Mouse (Mus musculus) CH12.LX (cell line): ENCODE measurements at regions not wholly inside any gene's neighbourhood (a gene's known extent, or its start where the extent isn't known, plus 50 kb on each side); places are given as distances from the start of the nearest gene placed in this dataset.

Source experiments
- DNase-seq: peaks from one replicate; pipeline ENCODE4 v3.0.0-alpha.2; 2013; ENCODE audit errors: extremely low read depth
- H3K27ac ChIP-seq: 2 replicates; pipeline ENCODE4 v1.5.1; 2012; ENCODE audit warnings: low read depth, mild to moderate bottlenecking, control low read depth, moderate library complexity; ENCODE audit not compliant: insufficient read depth
- H3K27me3 ChIP-seq: replicated peaks from 2 replicates; pipeline ENCODE3; 2012; ENCODE audit warnings: inconsistent platforms
- H3K36me3 ChIP-seq, 2 experiments: replicated peaks in 1 of 2; 2 replicates each; pipeline versions ENCODE3 to v1.6.1; 2012; ENCODE audit warnings: inconsistent platforms in 1 of 2, low read length in 1 of 2, mild to moderate bottlenecking in 1 of 2, mixed read lengths in 1 of 2, moderate library complexity in 1 of 2; ENCODE audit not compliant: control insufficient read depth in 1 of 2, insufficient read depth in 1 of 2
- H3K4me1 ChIP-seq, 2 experiments: 2 replicates each; pipeline ENCODE4 v1.6.1; 2012; ENCODE audit warnings: inconsistent platforms in 1 of 2, moderate library complexity in 1 of 2; ENCODE audit not compliant: insufficient read depth in 2 of 2, control insufficient read depth in 1 of 2
- H3K4me2 ChIP-seq: 2 replicates; pipeline ENCODE4 v1.6.1; 2012; ENCODE audit warnings: low read depth, mild to moderate bottlenecking, control low read depth; ENCODE audit not compliant: poor library complexity, insufficient read depth, severe bottlenecking
- H3K4me3 ChIP-seq, 3 experiments: fragments of 150-350 bp in 1 of 3; sonication (generic) in 1 of 3; replicated peaks in 1 of 3; 2 replicates each; pipeline versions ENCODE3 to v1.5.1; 2011 to 2012; ENCODE audit warnings: low read depth in 2 of 3, low read length in 2 of 3, mild to moderate bottlenecking in 2 of 3, moderate library complexity in 2 of 3, control low read depth in 1 of 3, improper control_type of control experiment in 1 of 3, inconsistent platforms in 1 of 3, mixed read lengths in 1 of 3; ENCODE audit not compliant: poor library complexity in 1 of 3
- H3K79me2 ChIP-seq: replicated peaks from 2 replicates; pipeline ENCODE4 v1.6.1; 2012; ENCODE audit warnings: mild to moderate bottlenecking, moderate library complexity; ENCODE audit not compliant: control insufficient read depth, poor library complexity, insufficient read depth, severe bottlenecking; ENCODE audit errors: extremely low read depth
- H3K9ac ChIP-seq: 2 replicates; pipeline ENCODE4 v1.6.1; 2012; ENCODE audit warnings: low read depth, mild to moderate bottlenecking, control low read depth, moderate library complexity; ENCODE audit not compliant: insufficient read depth
- H3K9me3 ChIP-seq: replicated peaks from 2 replicates; pipeline ENCODE3; 2012; ENCODE audit warnings: low read length, inconsistent platforms, mixed read lengths
- CHD1 ChIP-seq: IDR thresholded peaks from 2 replicates; pipeline ENCODE4 v1.6.1; 2012; ENCODE audit warnings: low read depth, low read length, improper control_type of control experiment, inconsistent platforms
- CTCF ChIP-seq, 2 experiments: IDR thresholded peaks in 1 of 2; conservative IDR thresholded peaks in 1 of 2; 2 replicates each; pipeline ENCODE4 v1.5.1; 2011 to 2012; ENCODE audit warnings: low read depth in 2 of 2, low read length in 2 of 2, improper control_type of control experiment in 1 of 2, inconsistent platforms in 1 of 2, mild to moderate bottlenecking in 1 of 2, moderate library complexity in 1 of 2
- EP300 ChIP-seq: IDR thresholded peaks from 2 replicates; pipeline ENCODE4 v1.6.1; 2011; ENCODE audit warnings: low read length, improper control_type of control experiment
- GABPA ChIP-seq: IDR thresholded peaks from 2 replicates; pipeline ENCODE4 v1.6.1; 2012; ENCODE audit warnings: low read depth, low read length, improper control_type of control experiment, inconsistent platforms; ENCODE audit not compliant: insufficient replicate concordance
- JUN ChIP-seq: IDR thresholded peaks from 2 replicates; pipeline ENCODE4 v1.6.1; 2011; ENCODE audit warnings: low read depth, mild to moderate bottlenecking, low read length, improper control_type of control experiment, moderate library complexity; ENCODE audit not compliant: insufficient read depth
- JUND ChIP-seq: conservative IDR thresholded peaks from 2 replicates; pipeline ENCODE4 v1.6.1; 2011; ENCODE audit warnings: low read depth, low read length, improper control_type of control experiment
- KAT2A ChIP-seq: IDR thresholded peaks from 2 replicates; pipeline ENCODE4 v1.6.1; 2012; ENCODE audit warnings: low read length, improper control_type of control experiment, inconsistent platforms; ENCODE audit not compliant: insufficient replicate concordance
- MAFK ChIP-seq: IDR thresholded peaks from 2 replicates; pipeline ENCODE4 v1.6.1; 2011; ENCODE audit warnings: low read length, improper control_type of control experiment; ENCODE audit not compliant: insufficient replicate concordance
- MXI1 ChIP-seq: IDR thresholded peaks from 2 replicates; pipeline ENCODE4 v1.6.1; 2011; ENCODE audit warnings: mild to moderate bottlenecking, low read depth, low read length, improper control_type of control experiment
- MYC ChIP-seq: IDR thresholded peaks from 2 replicates; pipeline ENCODE4 v1.6.1; 2011; ENCODE audit warnings: low read depth, mild to moderate bottlenecking, improper control_type of control experiment, low read length
- NELFE ChIP-seq: IDR thresholded peaks from 2 replicates; pipeline ENCODE4 v1.6.1; 2011; ENCODE audit warnings: low read depth, low read length, improper control_type of control experiment
- PAX5 ChIP-seq: IDR thresholded peaks from 2 replicates; pipeline ENCODE4 v1.6.1; 2012; ENCODE audit warnings: low read length, inconsistent platforms, mixed read lengths
- POLR2A ChIP-seq: IDR thresholded peaks from 2 replicates; pipeline ENCODE4 v1.6.1; 2011; ENCODE audit warnings: low read depth, mild to moderate bottlenecking, improper control_type of control experiment, low read length
- POLR2AphosphoS2 ChIP-seq: IDR thresholded peaks from 2 replicates; pipeline ENCODE4 v1.6.1; 2011; ENCODE audit warnings: low read depth, low read length, improper control_type of control experiment
- RAD21 ChIP-seq: IDR thresholded peaks from 2 replicates; pipeline ENCODE4 v1.6.1; 2011; ENCODE audit warnings: low read depth, mild to moderate bottlenecking, low read length, improper control_type of control experiment, moderate library complexity
- RCOR1 ChIP-seq: conservative IDR thresholded peaks from 2 replicates; pipeline ENCODE4 v1.6.1; 2012; ENCODE audit warnings: low read depth, mild to moderate bottlenecking, inconsistent platforms, low read length, improper control_type of control experiment
- TCF12 ChIP-seq: IDR thresholded peaks from 2 replicates; pipeline ENCODE4 v1.6.1; 2014; ENCODE audit warnings: low read depth, mild to moderate bottlenecking, inconsistent platforms, low read length, improper control_type of control experiment
- USF2 ChIP-seq: conservative IDR thresholded peaks from 2 replicates; pipeline ENCODE4 v1.6.1; 2011; ENCODE audit warnings: low read depth, low read length, improper control_type of control experiment
- ZMIZ1 ChIP-seq: IDR thresholded peaks from 2 replicates; pipeline ENCODE4 v1.6.1; 2012; ENCODE audit warnings: low read depth, mild to moderate bottlenecking, inconsistent platforms, low read length, improper control_type of control experiment
- dilution Hi-C: fragments of 300-500 bp; cut with MboI; formaldehyde crosslinking; loops from 2 replicates; pipeline ENCODE4 v1.14.3; 2020; ENCODE audit warnings: low sequenced_read_pairs; ENCODE audit not compliant: extremely low pct_unique_long_range_greater_than_20kb, extremely low pct_ligation_motif_present
- in situ Hi-C: fragments of 300-500 bp; cut with MboI; formaldehyde crosslinking; loops from 3 replicates; pipeline ENCODE4 v1.14.3; 2019; ENCODE audit warnings: low sequenced_read_pairs, low pct_ligation_motif_present, low pct_unique_long_range_greater_than_20kb, mixed read lengths

DNA sequence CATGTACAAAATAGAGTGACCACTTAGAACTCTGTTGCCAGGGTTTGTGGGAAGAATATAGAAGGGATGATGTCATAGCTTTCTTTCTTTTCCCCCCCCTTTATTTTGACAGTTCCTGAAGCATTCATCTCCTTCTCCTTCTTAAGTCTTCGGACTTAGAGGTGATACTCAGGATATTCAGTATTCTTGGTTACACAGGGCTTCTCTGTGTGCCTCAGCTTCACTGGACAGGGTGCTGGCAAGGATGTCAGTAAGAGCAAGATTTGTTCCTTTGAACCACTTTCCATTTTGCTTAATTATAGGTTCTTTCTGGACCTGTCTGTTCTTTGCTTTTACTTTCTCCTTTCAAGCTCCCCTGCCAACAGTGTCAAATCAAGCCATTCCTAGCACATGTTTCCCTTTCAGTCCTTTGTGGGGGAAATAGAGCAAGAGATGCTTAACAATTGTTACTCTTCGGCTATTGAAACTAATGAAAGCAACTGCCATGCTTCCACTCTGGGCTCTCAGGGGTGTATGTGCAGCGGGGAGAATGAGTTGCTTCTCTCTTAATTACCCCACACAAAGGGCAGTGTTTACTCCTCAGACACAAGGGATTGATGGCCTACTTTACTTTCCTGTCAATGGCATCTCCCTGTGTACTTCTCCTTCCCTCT is 422.8 kb downstream of the Flrt2 start:
- no peaks in the 10 kb centered on the region for H3K4me1 ChIP-seq
- no peak overlapping the region for H3K4me2 ChIP-seq
- dilution Hi-C loops (no loop called here), in situ Hi-C loops (no loop called here)
- no peak overlapping the region for H3K27ac ChIP-seq
- H3K79me2 ChIP-seq, result no peaks in the 10 kb centered on the region
- H3K9ac ChIP-seq, result no peak overlapping the region
- TF ChIP-seq USF2 (no peak), JUN (no peak), PAX5 (no peak), MXI1 (no peak), POLR2AphosphoS2 (no peak), KAT2A (no peak), CHD1 (no peak), EP300 (no peak)
- no peak for DNase-seq
- no peak overlapping the region for H3K4me3 ChIP-seq
- peaks cover 33% of the 10 kb centered on the region for H3K9me3 ChIP-seq
- H3K36me3 ChIP-seq, result no peaks in the 10 kb centered on the region
- H3K27me3 ChIP-seq, result no peaks in the 10 kb centered on the region

DNA sequence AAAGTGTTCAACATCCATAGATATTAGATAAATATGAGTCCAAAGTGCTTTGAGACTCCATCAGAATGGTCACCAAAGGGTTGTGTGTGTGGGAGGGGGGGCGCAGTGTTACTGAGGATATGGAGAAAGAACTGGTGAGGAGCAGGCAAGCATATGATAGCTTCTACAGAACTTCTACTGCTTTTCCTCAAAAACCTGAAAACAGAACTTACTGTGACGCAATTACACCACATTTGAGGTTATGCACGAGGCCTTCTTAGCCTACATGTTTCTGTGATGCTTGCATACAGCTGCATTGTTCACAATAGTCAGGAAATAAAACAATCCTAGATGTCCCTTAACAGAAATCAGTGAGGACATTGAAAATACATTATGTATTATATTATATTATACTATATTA is 425.5 kb downstream of the Flrt2 start:
- no peaks in the 10 kb centered on the region for H3K79me2 ChIP-seq
- no peak overlapping the region for H3K4me2 ChIP-seq
- no peak overlapping the region for H3K9ac ChIP-seq
- DNase-seq, result no peak
- no peaks in the 10 kb centered on the region for H3K36me3 ChIP-seq
- H3K27ac ChIP-seq, result no peak overlapping the region
- no peaks in the 10 kb centered on the region for H3K4me1 ChIP-seq
- H3K9me3 ChIP-seq, result peaks cover 41% of the 10 kb centered on the region
- dilution Hi-C loops, result no loop called here
- TF ChIP-seq USF2 (no peak), MYC (no peak), POLR2A (no peak), JUND (no peak), KAT2A (no peak), CTCF (conservative IDR thresholded peaks at IDR 0.05 in 1 of 2, IDR thresholded peaks at IDR 0.05 in 1 of 2; ENCODE audit: low read depth in 2 of 2, low read length in 2 of 2) (no peak), MAFK (no peak), NELFE (no peak), CHD1 (no peak), GABPA (no peak), TCF12 (no peak), POLR2AphosphoS2 (no peak), JUN (no peak), ZMIZ1 (no peak), PAX5 (no peak), RCOR1 (no peak), RAD21 (no peak)
- no peaks in the 10 kb centered on the region for H3K27me3 ChIP-seq
- in situ Hi-C loops, result no loop called here
- H3K4me3 ChIP-seq, result no peak overlapping the region
